Mouse (Mus musculus) limb, embryonic 14.5 days (tissue): ENCODE data around the gene Asap3. TPM values are rescaled to one million over a fixed set of nuclear protein-coding genes. Genes with fewer than 3 reads are reported as not detected.

ENCODE experiments used
- ATAC-seq: fragments of 200-750 bp; cut with Nextera tagmentation; 2 replicates; pipeline ENCODE4 v1.8.0; 2017; ENCODE audit warnings: low read depth, moderate number of reproducible peaks, moderate TSS enrichment; ENCODE audit not compliant: low FRiP score
- DNase-seq: peaks from one replicate; pipeline ENCODE4 v3.0.0-alpha.2; 2015; ENCODE audit warnings: low spot score
- H3K27ac ChIP-seq: fragments of 300-500 bp; sonication (generic); replicated peaks from 2 replicates; pipeline ENCODE4 v1.5.1; 2014; ENCODE audit warnings: low read depth, mild to moderate bottlenecking, low read length, moderate library complexity, mixed read lengths
- H3K27me3 ChIP-seq: fragments of 300-500 bp; sonication (generic); 2 replicates; pipeline ENCODE4 v1.6.1; 2014; ENCODE audit warnings: low read length, mixed read lengths; ENCODE audit not compliant: control insufficient read depth, insufficient read depth
- H3K36me3 ChIP-seq: fragments of 300-500 bp; sonication (generic); 2 replicates; pipeline ENCODE4 v1.6.1; 2014; ENCODE audit warnings: mild to moderate bottlenecking, low read length, moderate library complexity, mixed read lengths; ENCODE audit not compliant: control insufficient read depth, insufficient read depth
- H3K4me1 ChIP-seq: fragments of 300-500 bp; sonication (generic); 2 replicates; pipeline ENCODE4 v1.6.1; 2014; ENCODE audit warnings: antibody characterized with exemption, low read length, mixed read lengths; ENCODE audit not compliant: control insufficient read depth, insufficient read depth
- H3K4me2 ChIP-seq: fragments of 300-500 bp; sonication (generic); replicated peaks from 2 replicates; pipeline ENCODE4 v1.6.1; 2014; ENCODE audit warnings: low read depth, mild to moderate bottlenecking, low read length, moderate library complexity; ENCODE audit not compliant: severe bottlenecking
- H3K4me3 ChIP-seq: fragments of 300-500 bp; sonication (generic); replicated peaks from 2 replicates; pipeline ENCODE4 v1.5.1; 2014; ENCODE audit warnings: low read length
- H3K9ac ChIP-seq: fragments of 300-500 bp; sonication (generic); 2 replicates; pipeline ENCODE4 v1.6.1; 2014; ENCODE audit warnings: mild to moderate bottlenecking, low read depth, low read length, moderate library complexity; ENCODE audit not compliant: severe bottlenecking
- H3K9me3 ChIP-seq: fragments of 300-500 bp; sonication (generic); 2 replicates; pipeline ENCODE4 v1.6.1; 2016; ENCODE audit warnings: low read length; ENCODE audit not compliant: control insufficient read depth
- POLR2A ChIP-seq: fragments of 200-500 bp; IDR thresholded peaks from 2 replicates; pipeline ENCODE4 v1.8.0; 2012; ENCODE audit warnings: inconsistent platforms, mild to moderate bottlenecking, moderate library complexity, borderline replicate concordance; ENCODE audit not compliant: insufficient read depth, insufficient read length; ENCODE audit errors: extremely low read depth
- WGBS: fragments of 180-500 bp; shearing (Covaris S2); extraction: QIAGEN DNeasy Blood & Tissue Kit; methylation state at CpG from one replicate; pipeline ENCODE4 v1.1.7; 2014; 5-methylcytosine and 5-hydroxymethylcytosine counted together
- polyA plus RNA-seq, 2 experiments: library from polyadenylated mRNA; depleted of rRNA in 1 of 2; stranded (reverse) in 1 of 2; unstranded in 1 of 2; fragments of >200 nt; fragmentation: Nextera tagmentation in 1 of 2; extraction: Ambion mirVana in 1 of 2; gene quantifications; 2 replicates each; pipeline versions ENCODE4 v1.2.1 to v1.2.3; 2012 to 2014

The Asap3 gene
- polyA plus RNA-seq (2012; rRNA removed) (22.9 and 26.6 TPM in 2 replicates), polyA plus RNA-seq (2014; fragmentation: Nextera tagmentation; extraction: Ambion mirVana) (12.0 and 14.6 TPM in 2 replicates)

- 1% methylated on average over 30 of the region's 54 CpGs for WGBS
These were observed at the start of gene Asap3 for GRCm38 (mm10) chr4:136206033-136206893. TSS of gene Asap3 (plus strand) at chr4:136206365.

GRCm38 (mm10) chr4:136158498-136158897 is 47.7 kb upstream of the Asap3 start:
- TF ChIP-seq POLR2A, result no peak
- 80% methylated on average over 6 of the region's 6 CpGs for WGBS
- no peaks in the 10 kb centered on the region for H3K36me3 ChIP-seq

More at GRCm38 (mm10) chr4:136206033-136206893, at the start of gene Asap3:
- Histone ChIP-seq H3K9ac (peak within 1 kb of the TSS; percentile 71), H3K4me2 (peak within 1 kb of the TSS; percentile 91), H3K4me3 (peak within 1 kb of the TSS; percentile 74), H3K36me3 (0 out of 2 replicates have a peak, but pooled peaks cover 7% of the 10 kb centered on the region), H3K4me1 (peaks cover 17% of the 10 kb centered on the region), H3K27ac (peak within 1 kb of the TSS; percentile 81), H3K9me3 (no peaks in the 10 kb centered on the region), H3K27me3 (no peaks in the 10 kb centered on the region)
- DNase-seq (peak; percentile 99), ATAC-seq (peak; percentile 91)
- TF ChIP-seq POLR2A, result peak; percentile 60; the same call in 1 of the 2 replicates

GRCm38 (mm10) chr4:136159802-136160397 is 46.3 kb upstream of the Asap3 start:
- ATAC-seq (peak; percentile 65), DNase-seq (peak; percentile 89)
- Histone ChIP-seq H3K36me3 (no peaks in the 10 kb centered on the region), H3K4me3 (no peak overlapping the region), H3K27ac (no peak overlapping the region), H3K9me3 (no peaks in the 10 kb centered on the region), H3K9ac (no peak overlapping the region), H3K4me1 (peaks cover 2% of the 10 kb centered on the region; the same call in 1 of the 2 replicates), H3K4me2 (no peak overlapping the region), H3K27me3 (no peaks in the 10 kb centered on the region)
- no peak for TF ChIP-seq POLR2A
- 7% methylated on average over 5 of the region's 5 CpGs for WGBS

More at GRCm38 (mm10) chr4:136158498-136158897, 47.7 kb upstream of the Asap3 start:
- H3K4me1 ChIP-seq, result peaks cover 6% of the 10 kb centered on the region; the same call in 1 of the 2 replicates
- H3K4me3 ChIP-seq, result no peak overlapping the region
- ATAC-seq (no peak), DNase-seq (no peak)
- H3K9me3 ChIP-seq, result no peaks in the 10 kb centered on the region
- H3K9ac ChIP-seq, result no peak overlapping the region
- H3K4me2 ChIP-seq, result no peak overlapping the region
- no peaks in the 10 kb centered on the region for H3K27me3 ChIP-seq
- no peak overlapping the region for H3K27ac ChIP-seq

DNA sequence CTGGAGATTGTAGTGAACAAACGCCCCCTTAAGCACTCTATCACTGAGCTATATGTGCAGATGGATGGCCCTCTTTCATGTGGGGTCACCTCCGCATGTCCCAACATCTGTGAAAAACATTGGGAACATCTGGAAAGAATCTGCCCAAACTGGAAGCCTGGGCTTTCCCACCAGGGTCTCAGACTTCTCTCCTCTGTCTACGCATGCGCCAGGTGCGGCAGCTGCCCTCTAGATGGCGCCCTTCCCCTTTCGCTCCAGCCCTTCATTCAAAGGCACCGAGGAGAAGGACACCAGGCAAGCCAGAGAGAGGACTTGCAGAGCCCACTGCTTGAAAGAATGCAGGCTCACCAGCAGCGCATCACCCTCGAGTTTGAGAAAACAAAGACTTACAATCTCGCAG is 42.7 kb upstream of the Asap3 start:
- H3K9me3 ChIP-seq, result no peaks in the 10 kb centered on the region
- H3K36me3 ChIP-seq, result no peaks in the 10 kb centered on the region
- DNase-seq, result peak; percentile 90
- peak overlapping the region; percentile 24; the same call in 1 of the 2 replicates for H3K4me2 ChIP-seq
- H3K27me3 ChIP-seq, result no peaks in the 10 kb centered on the region
- no peak for TF ChIP-seq POLR2A
- no peak overlapping the region for H3K4me3 ChIP-seq
- 1% methylated on average over 11 of the region's 11 CpGs for WGBS
- no peak overlapping the region for H3K27ac ChIP-seq
- peak; percentile 86 for ATAC-seq
- peaks cover 2% of the 10 kb centered on the region; the same call in 1 of the 2 replicates for H3K4me1 ChIP-seq
- no peak overlapping the region for H3K9ac ChIP-seq

DNA sequence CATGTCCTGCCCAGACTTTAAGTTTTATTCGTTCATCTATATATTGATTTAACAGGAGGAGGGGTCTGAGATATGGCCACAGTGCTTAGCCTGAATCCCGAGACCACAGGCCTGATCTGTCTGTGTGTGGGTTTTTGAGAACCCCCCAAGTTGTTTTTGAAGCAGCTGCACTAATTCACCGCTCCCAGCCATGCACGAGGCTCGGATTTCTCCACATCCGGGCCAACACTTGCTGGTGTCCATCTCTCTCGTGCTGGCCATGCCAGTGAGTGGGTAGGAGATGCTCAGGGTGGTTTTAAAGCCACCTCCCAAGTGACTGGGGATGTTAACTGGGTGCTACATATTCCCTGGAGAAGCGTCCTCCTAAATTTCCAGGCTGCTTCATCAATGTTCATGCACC is 41.2 kb upstream of the Asap3 start:
- Histone ChIP-seq H3K27ac (no peak overlapping the region), H3K27me3 (no peaks in the 10 kb centered on the region), H3K9ac (no peak overlapping the region), H3K4me3 (no peak overlapping the region), H3K4me1 (peaks cover 2% of the 10 kb centered on the region; the same call in 1 of the 2 replicates), H3K4me2 (no peak overlapping the region), H3K9me3 (no peaks in the 10 kb centered on the region), H3K36me3 (no peaks in the 10 kb centered on the region)
- no peak for TF ChIP-seq POLR2A
- WGBS, result 72% methylated on average over 8 of the region's 8 CpGs
- ATAC-seq (no peak), DNase-seq (no peak)
